Mouse (Mus musculus) ES-Bruce4 (cell line): ENCODE data around the gene Rhoq.

Source experiments
- CTCF ChIP-seq: IDR thresholded peaks from one replicate; pipeline ENCODE4 v1.8.1; 2011; ENCODE audit warnings: low read depth, low read length
- EP300 ChIP-seq: IDR thresholded peaks from 2 replicates; pipeline ENCODE4 v1.6.1; 2011; ENCODE audit warnings: low read depth, low read length; ENCODE audit not compliant: insufficient read depth

DNA sequence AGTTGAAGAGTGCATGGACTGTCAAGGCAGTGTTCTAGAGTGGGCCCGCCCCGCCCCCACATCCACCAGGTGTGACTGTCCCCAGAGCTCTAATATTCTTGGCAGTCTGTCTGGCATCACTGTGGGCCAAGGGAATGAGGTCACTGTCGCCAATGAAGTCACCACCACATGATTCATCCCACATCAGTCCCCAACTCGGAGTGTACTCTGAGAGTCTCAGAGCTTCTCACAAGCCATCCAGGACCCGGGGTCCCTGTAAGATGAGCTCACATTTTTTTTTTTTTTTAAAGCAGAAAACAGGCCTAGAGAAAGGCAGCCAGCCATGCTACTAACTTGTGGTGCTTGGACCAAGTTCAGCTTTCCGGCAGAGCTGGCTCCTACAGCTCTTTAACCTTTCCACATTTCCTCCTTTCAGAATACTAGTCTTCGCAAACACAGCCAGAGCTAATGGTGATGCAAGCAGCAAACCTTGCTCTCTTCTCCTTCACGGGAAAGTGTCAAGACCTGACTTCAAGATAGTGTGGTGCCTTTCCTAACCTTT lies 1.5 kb upstream of the Rhoq start:
- TF ChIP-seq EP300 (no peak), CTCF (no peak)
